Mouse (Mus musculus): ENCODE data around the gene Agr3. TPM values are rescaled to one million over a fixed set of nuclear protein-coding genes. Genes with fewer than 3 reads are reported as not detected.

Agr3 gene
- polyA plus RNA-seq (2014; fragmentation: Illumina TruSeq; extraction: RNeasy Lipid Tissue Mini Kit (QIAGEN cat#74804); ENCODE audit: low read depth, low replicate concordance) = 2.5 TPM

GRCm38 (mm10) chr12:35925402-35925801, at the start of gene Agr3:
Gene Agr3, plus strand, starts transcription at chr12:35925620.

GRCm38 (mm10) chr12:35992711-35993110, 67.3 kb downstream of the Agr3 start, which contains the start of gene Agr2:
Gene Agr2, plus strand, starts transcription at chr12:35992907.

Other genes with a start within 250 kb of the Agr3 start
- gene Agr2, start 67.3 kb downstream of the Agr3 start, polyA plus RNA-seq (2014; fragmentation: Illumina TruSeq; extraction: RNeasy Lipid Tissue Mini Kit (QIAGEN cat#74804); ENCODE audit: low read depth, low replicate concordance) = 163 TPM
- gene Tspan13, start 116.9 kb downstream of the Agr3 start, polyA plus RNA-seq (2014; fragmentation: Illumina TruSeq; extraction: RNeasy Lipid Tissue Mini Kit (QIAGEN cat#74804); ENCODE audit: low read depth, low replicate concordance) = 51.7 TPM
- 25.1 TPM for gene Ankmy2, start 231.5 kb downstream of the Agr3 start, polyA plus RNA-seq (2014; fragmentation: Illumina TruSeq; extraction: RNeasy Lipid Tissue Mini Kit (QIAGEN cat#74804); ENCODE audit: low read depth, low replicate concordance)
- 26.6 TPM for gene Bzw2, start 232.5 kb downstream of the Agr3 start, polyA plus RNA-seq (2014; fragmentation: Illumina TruSeq; extraction: RNeasy Lipid Tissue Mini Kit (QIAGEN cat#74804); ENCODE audit: low read depth, low replicate concordance)

Data from adipose tissue, adult 10 weeks (tissue).